Mouse (Mus musculus) hindbrain, embryonic 16.5 days (tissue): ENCODE results near the gene Lrtm1. TPM values are rescaled to one million over a fixed set of nuclear protein-coding genes. Genes with fewer than 3 reads are reported as not detected.

Experiments
- ATAC-seq: fragments of 200-750 bp; cut with Nextera tagmentation; 2 replicates; pipeline ENCODE4 v1.8.0; 2017; ENCODE audit warnings: moderate TSS enrichment, moderate library complexity
- H3K27ac ChIP-seq: fragments of 300-500 bp; sonication (generic); 2 replicates; pipeline ENCODE4 v1.5.1; 2014; ENCODE audit warnings: low read depth, mild to moderate bottlenecking, control low read depth, low read length, moderate library complexity
- H3K27me3 ChIP-seq: fragments of 300-500 bp; sonication (generic); replicated peaks from 2 replicates; pipeline ENCODE4 v1.6.1; 2014; ENCODE audit warnings: low read length; ENCODE audit not compliant: control insufficient read depth, insufficient read depth
- H3K36me3 ChIP-seq: fragments of 300-500 bp; sonication (generic); 2 replicates; pipeline ENCODE4 v1.6.1; 2014; ENCODE audit warnings: mild to moderate bottlenecking, low read length, moderate library complexity, mixed read lengths; ENCODE audit not compliant: control insufficient read depth, insufficient read depth
- H3K4me1 ChIP-seq: fragments of 300-500 bp; sonication (generic); 2 replicates; pipeline ENCODE4 v1.6.1; 2014; ENCODE audit warnings: low read depth, low read length; ENCODE audit not compliant: control insufficient read depth, insufficient read depth
- H3K4me2 ChIP-seq: fragments of 300-500 bp; sonication (generic); 2 replicates; pipeline ENCODE4 v1.6.1; 2014; ENCODE audit warnings: mild to moderate bottlenecking, low read length, control low read depth, moderate library complexity
- H3K4me3 ChIP-seq: fragments of 300-500 bp; sonication (generic); 2 replicates; pipeline ENCODE4 v1.5.1; 2014; ENCODE audit warnings: mild to moderate bottlenecking, low read length, control low read depth, moderate library complexity
- H3K9ac ChIP-seq: fragments of 300-500 bp; sonication (generic); 2 replicates; pipeline ENCODE4 v1.6.1; 2014; ENCODE audit warnings: low read depth, mild to moderate bottlenecking, control low read depth, low read length, moderate library complexity
- H3K9me3 ChIP-seq: fragments of 300-500 bp; sonication (generic); 2 replicates; pipeline ENCODE4 v1.6.1; 2014; ENCODE audit warnings: mild to moderate bottlenecking, low read length, moderate library complexity; ENCODE audit not compliant: control insufficient read depth
- WGBS: fragments of 180-500 bp; shearing (Covaris S2); extraction: QIAGEN DNeasy Blood & Tissue Kit; methylation state at CpG from one replicate; pipeline ENCODE4 v1.1.7; 2014; 5-methylcytosine and 5-hydroxymethylcytosine counted together
- polyA plus RNA-seq: library from polyadenylated mRNA; unstranded; fragments of >200 nt; fragmentation: Nextera tagmentation; extraction: Ambion mirVana; gene quantifications from 2 replicates; pipeline ENCODE4 v1.2.1, GENCODE M21; 2015

The Lrtm1 gene
- 0.31 and 0.38 TPM in 2 replicates for polyA plus RNA-seq

DNA sequence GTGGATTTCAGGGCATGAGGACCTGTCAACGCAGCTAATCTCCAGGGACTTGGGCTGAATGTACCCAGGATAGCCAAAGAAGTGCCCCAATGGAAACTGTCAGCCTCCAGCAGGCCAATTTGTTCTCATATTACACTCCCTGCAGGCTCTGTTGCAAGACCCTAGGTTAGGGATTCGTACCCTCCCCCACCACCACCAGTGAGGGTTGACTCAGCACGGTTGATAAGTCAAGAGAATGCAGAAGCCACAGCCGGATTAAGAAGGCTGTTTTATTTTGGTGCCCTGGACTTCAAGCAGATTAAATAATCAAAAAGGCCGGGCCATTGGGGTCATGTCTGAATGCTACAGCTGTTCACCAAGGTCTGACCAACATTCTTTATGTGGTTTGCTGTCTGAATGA is at the start of gene Lrtm1:
TSS of gene Lrtm1 (plus strand) at position 326 of the 400 bp plus-strand sequence.
- Histone ChIP-seq H3K27me3 (no peaks in the 10 kb centered on the region; the same call in 1 of the 2 replicates), H3K4me2 (no peak within 1 kb of the TSS), H3K36me3 (no peaks in the 10 kb centered on the region), H3K9me3 (no peaks in the 10 kb centered on the region), H3K4me3 (no peak within 1 kb of the TSS), H3K9ac (no peak within 1 kb of the TSS), H3K4me1 (peaks cover 3% of the 10 kb centered on the region), H3K27ac (no peak within 1 kb of the TSS)
- WGBS, result 15% methylated on average over 5 of the region's 5 CpGs
- ATAC-seq, result no peak

GRCm38 (mm10) chr14:28969247-28969646 is 48.8 kb upstream of the Lrtm1 start:
- WGBS, result 89% methylated on average over 4 of the region's 4 CpGs
- no peaks in the 10 kb centered on the region; the same call in 1 of the 2 replicates for H3K4me1 ChIP-seq
- no peak for ATAC-seq
- no peak overlapping the region for H3K4me2 ChIP-seq
- H3K4me3 ChIP-seq, result no peak overlapping the region
- no peaks in the 10 kb centered on the region for H3K27me3 ChIP-seq
- no peak overlapping the region for H3K27ac ChIP-seq
- no peak overlapping the region for H3K9ac ChIP-seq
- no peaks in the 10 kb centered on the region for H3K9me3 ChIP-seq
- H3K36me3 ChIP-seq, result no peaks in the 10 kb centered on the region

DNA sequence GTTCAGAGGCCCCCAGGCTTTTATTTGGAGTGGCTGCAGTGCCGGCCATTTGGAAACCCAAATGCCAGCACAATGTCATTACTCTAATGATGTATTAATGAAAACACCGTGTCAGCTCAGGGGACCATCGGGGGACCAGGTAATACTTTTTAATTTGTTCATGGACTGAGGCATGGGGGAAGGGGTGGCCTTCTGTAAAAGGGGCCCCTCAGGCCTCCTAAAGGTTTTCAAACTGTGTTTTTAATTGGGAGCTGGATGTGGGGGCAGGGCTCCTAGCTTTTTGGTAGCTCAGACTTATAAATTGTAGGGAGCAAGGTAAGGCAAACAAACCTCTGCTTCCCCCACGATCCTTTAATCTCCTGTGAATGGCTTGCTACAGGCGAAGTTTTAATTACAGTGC is 45.4 kb upstream of the Lrtm1 start:
- Histone ChIP-seq H3K9ac (no peak overlapping the region), H3K9me3 (no peaks in the 10 kb centered on the region), H3K36me3 (no peaks in the 10 kb centered on the region), H3K4me1 (no peaks in the 10 kb centered on the region; the same call in 1 of the 2 replicates), H3K4me3 (no peak overlapping the region), H3K27me3 (no peaks in the 10 kb centered on the region), H3K4me2 (no peak overlapping the region), H3K27ac (no peak overlapping the region)
- no peak for ATAC-seq
- 37% methylated on average over 5 of the region's 5 CpGs for WGBS

GRCm38 (mm10) chr14:28979230-28979629 is 38.8 kb upstream of the Lrtm1 start:
- Histone ChIP-seq H3K36me3 (no peaks in the 10 kb centered on the region), H3K27ac (no peak overlapping the region), H3K4me3 (no peak overlapping the region), H3K9ac (no peak overlapping the region), H3K9me3 (no peaks in the 10 kb centered on the region), H3K4me2 (no peak overlapping the region), H3K4me1 (no peaks in the 10 kb centered on the region), H3K27me3 (no peaks in the 10 kb centered on the region)
- 91% methylated on average over 2 of the region's 2 CpGs for whole genome bisulfite sequencing
- no peak for ATAC-seq

- no peak for ATAC-seq
- Histone ChIP-seq H3K27ac (no peak overlapping the region), H3K4me1 (no peaks in the 10 kb centered on the region), H3K4me3 (no peak overlapping the region), H3K36me3 (no peaks in the 10 kb centered on the region), H3K4me2 (no peak overlapping the region), H3K9me3 (no peaks in the 10 kb centered on the region), H3K9ac (no peak overlapping the region), H3K27me3 (no peaks in the 10 kb centered on the region)
- WGBS, result 24% methylated on average over 3 of the region's 3 CpGs
These were observed 37.5 kb upstream of the Lrtm1 start for GRCm38 (mm10) chr14:28980482-28980881.

- no peak overlapping the region for H3K4me3 ChIP-seq
- ATAC-seq, result no peak
- WGBS, result 84% methylated on average over 2 of the region's 2 CpGs
- no peaks in the 10 kb centered on the region for H3K9me3 ChIP-seq
- H3K27ac ChIP-seq, result no peak overlapping the region
- no peak overlapping the region for H3K4me2 ChIP-seq
- H3K27me3 ChIP-seq, result no peaks in the 10 kb centered on the region
- H3K4me1 ChIP-seq, result no peaks in the 10 kb centered on the region
- no peaks in the 10 kb centered on the region for H3K36me3 ChIP-seq
- no peak overlapping the region for H3K9ac ChIP-seq
These were observed 33.7 kb upstream of the Lrtm1 start for GRCm38 (mm10) chr14:28984276-28984675.

DNA sequence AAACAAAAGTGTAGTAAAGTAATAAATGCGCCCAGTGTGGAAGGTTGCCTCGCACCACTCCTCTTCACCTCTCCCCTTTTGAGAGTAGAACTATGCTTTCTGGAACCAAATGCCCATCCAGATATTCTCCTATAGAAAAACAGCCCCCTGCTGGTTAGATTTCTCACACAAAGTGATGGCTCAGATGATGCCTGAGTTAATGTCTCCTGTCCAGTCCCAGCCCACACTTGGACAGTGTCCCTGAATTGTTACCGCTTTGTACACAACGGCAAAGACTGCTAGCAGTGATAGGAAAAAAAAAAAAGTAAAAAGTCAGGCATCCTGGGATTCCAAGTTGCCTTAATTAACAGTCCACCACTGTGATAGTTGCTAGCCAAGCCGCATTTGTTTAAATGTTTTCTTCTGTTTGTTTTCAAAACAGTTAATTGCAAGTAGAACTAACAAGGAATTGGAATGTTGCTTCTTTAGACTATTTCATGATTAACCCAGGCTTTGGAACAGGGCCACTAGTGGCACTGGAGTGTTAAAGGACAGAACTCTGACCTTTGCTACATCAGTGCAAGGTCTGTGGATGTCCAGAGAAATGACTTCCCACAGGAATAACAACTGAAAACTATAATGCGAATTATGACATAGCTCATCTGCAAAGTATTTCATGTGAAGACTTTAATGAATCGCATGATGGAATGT is 29.7 kb upstream of the Lrtm1 start:
- no peaks in the 10 kb centered on the region for H3K4me1 ChIP-seq
- ATAC-seq, result no peak
- H3K27me3 ChIP-seq, result no peaks in the 10 kb centered on the region
- H3K9me3 ChIP-seq, result no peaks in the 10 kb centered on the region
- H3K36me3 ChIP-seq, result no peaks in the 10 kb centered on the region
- H3K27ac ChIP-seq, result no peak overlapping the region
- 79% methylated on average over 7 of the region's 7 CpGs for WGBS
- no peak overlapping the region for H3K9ac ChIP-seq
- no peak overlapping the region for H3K4me2 ChIP-seq
- no peak overlapping the region for H3K4me3 ChIP-seq

GRCm38 (mm10) chr14:28996569-28996968 is 21.4 kb upstream of the Lrtm1 start:
- H3K4me3 ChIP-seq, result no peak overlapping the region
- H3K4me1 ChIP-seq, result no peaks in the 10 kb centered on the region
- H3K36me3 ChIP-seq, result no peaks in the 10 kb centered on the region
- no peaks in the 10 kb centered on the region for H3K27me3 ChIP-seq
- no peaks in the 10 kb centered on the region for H3K9me3 ChIP-seq
- ATAC-seq, result no peak
- H3K9ac ChIP-seq, result no peak overlapping the region
- 97% methylated on average over 3 of the region's 3 CpGs for WGBS
- H3K27ac ChIP-seq, result no peak overlapping the region
- H3K4me2 ChIP-seq, result no peak overlapping the region

DNA sequence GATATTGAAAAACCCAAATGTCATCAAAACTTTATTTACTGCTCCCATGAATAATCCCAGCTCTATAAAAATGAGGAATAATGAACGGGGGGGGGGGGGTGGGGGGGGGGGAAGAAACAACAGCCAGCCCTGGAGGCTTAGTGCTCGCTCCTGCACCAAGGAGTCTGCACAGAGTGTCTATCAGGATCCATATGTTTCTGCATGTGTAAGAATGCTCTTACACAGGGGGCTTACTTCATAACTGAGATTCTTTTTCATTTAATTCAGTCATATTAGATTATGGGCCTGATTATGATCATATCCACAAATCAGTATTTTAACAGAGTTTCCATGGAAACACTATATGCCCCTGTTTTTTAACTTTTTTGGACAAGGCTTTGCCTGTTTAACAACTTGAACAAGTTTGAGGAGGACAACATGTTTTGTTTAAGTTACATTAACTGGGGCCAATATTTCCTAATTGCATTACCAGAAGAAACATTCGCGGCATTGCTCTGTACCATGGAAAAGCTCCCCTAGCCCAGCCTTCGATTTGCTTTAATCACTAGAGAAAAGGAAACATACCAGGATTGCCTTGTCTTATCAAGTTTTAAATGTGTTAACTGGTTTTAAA is 12.7 kb upstream of the Lrtm1 start:
- no peak for ATAC-seq
- H3K36me3 ChIP-seq, result no peaks in the 10 kb centered on the region
- H3K4me2 ChIP-seq, result no peak overlapping the region
- no peaks in the 10 kb centered on the region for H3K4me1 ChIP-seq
- no peak overlapping the region for H3K27ac ChIP-seq
- H3K9ac ChIP-seq, result no peak overlapping the region
- WGBS, result 85% methylated on average over 4 of the region's 5 CpGs
- H3K27me3 ChIP-seq, result no peaks in the 10 kb centered on the region
- no peaks in the 10 kb centered on the region for H3K9me3 ChIP-seq
- H3K4me3 ChIP-seq, result no peak overlapping the region
